ENCODE assay signal across 8 mouse cellular contexts in the genomic region with DNA sequence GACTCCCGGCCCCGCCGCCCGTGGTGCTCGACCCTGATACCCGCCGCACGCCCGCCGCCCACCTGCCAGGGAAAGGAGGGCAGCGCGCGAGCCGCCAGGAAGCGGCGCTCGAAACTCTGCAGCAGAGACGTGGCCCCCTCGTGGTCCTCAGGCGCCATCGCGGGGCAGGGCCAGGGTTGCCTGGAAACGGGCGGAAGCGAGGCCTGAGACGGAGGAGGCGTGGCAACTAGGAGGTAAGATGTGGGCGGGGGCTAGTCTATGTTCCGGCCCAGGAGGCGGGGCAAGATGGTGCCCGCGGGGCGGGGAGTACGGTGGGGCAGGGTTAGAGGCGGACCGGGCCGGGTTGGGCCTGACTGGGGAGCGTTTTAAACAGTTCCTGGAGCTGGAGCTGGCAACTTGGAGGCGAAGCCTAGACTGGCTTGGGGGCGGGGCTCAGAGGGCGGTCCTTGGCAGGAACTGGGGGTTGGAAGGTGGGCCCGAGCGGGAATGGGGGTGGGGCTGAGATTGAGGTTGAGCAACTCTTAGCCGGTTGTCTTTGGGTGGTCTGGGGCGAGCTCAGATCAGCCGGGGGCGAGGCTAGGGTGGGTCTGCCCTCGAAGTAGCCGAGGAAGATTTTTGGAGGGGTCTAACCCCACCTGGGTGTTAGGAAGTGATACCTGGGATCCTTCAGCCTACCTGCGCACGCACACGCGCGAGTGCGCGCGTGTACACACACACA. TPM values are rescaled to one million over a fixed set of nuclear protein-coding genes. Genes with fewer than 3 reads are reported as not detected.
A peak's percentile ranks its signal among the peaks of the same experiment; 100 is the strongest.
DNase-seq lines count a peak whose midpoint lies in the region; ATAC-seq and TF ChIP-seq lines count a peak whose summit lies in the region.

A gene (minus strand): TSS at position 205 of the 718 bp plus-strand sequence.

- no peaks in the 10 kb centered on the region for H3K27me3 ChIP-seq in Patski
- H3K27me3 ChIP-seq in hindbrain, embryonic 13.5 days = no peaks in the 10 kb centered on the region

- H3K36me3 ChIP-seq in hindbrain, embryonic 13.5 days = no peaks in the 10 kb centered on the region

- POLR2A ChIA-PET in Patski (lab: Charles Lee) = interaction anchor here (1.3 kb wide), 1 partner anchor 54 kb away, joined by 3 read pairs; no protein-coding TSS in a partner anchor

- 2% methylated on average over 57 of the region's 57 CpGs for WGBS in hindbrain, embryonic 13.5 days

- peak within 1 kb of the TSS; percentile 77 for H3K9ac ChIP-seq in hindbrain, embryonic 13.5 days

- H3K4me1 ChIP-seq in hindbrain, embryonic 13.5 days (replicated peaks) = peaks cover 17% of the 10 kb centered on the region

- H3K9me3 ChIP-seq in hindbrain, embryonic 13.5 days = no peaks in the 10 kb centered on the region

- in situ Hi-C loops in Patski (cut with MboI; ENCODE audit: low pct_unique_long_range_greater_than_20kb) = no loop called here

- peak within 1 kb of the TSS; percentile 55 for H3K27ac ChIP-seq in hindbrain, embryonic 13.5 days

- ATAC-seq in Patski = peak; percentile 91
- peak; percentile 96 for ATAC-seq in hindbrain, embryonic 13.5 days (ENCODE audit: low FRiP score)

- CTCF ChIA-PET in Patski (lab: Charles Lee) = interaction anchor here (4.1 kb wide), 1 partner anchor 12 kb away, joined by 52 read pairs; no protein-coding TSS in a partner anchor

- H3K4me2 ChIP-seq in hindbrain, embryonic 13.5 days = peak within 1 kb of the TSS; percentile 80

- no peak for TF ChIP-seq CTCF in Patski (IDR thresholded peaks at IDR 0.05)

- peak within 1 kb of the TSS; percentile 56 for H3K4me3 ChIP-seq in hindbrain, embryonic 13.5 days

- peak; percentile 85 for DNase-seq in Patski (ENCODE audit: low read depth, low spot score)
- peak; percentile 96 to 97 for DNase-seq in cerebellum, postnatal 14 days
- DNase-seq in frontal cortex, postnatal 14 days (ENCODE audit: low spot score in 2 of 2) = peak; percentile 94
- DNase-seq in layer of hippocampus, postnatal 25 days (ENCODE audit: extremely low spot score in 1 of 2, low spot score in 1 of 2) = peak; percentile 88 to 92
- peak; percentile 99 for DNase-seq in lung, postnatal 25 days (ENCODE audit: low spot score)
- peak; percentile 99 for DNase-seq in retina, embryonic 14.5 days (ENCODE audit: low spot score)
- peak; percentile 99 for DNase-seq in thymus, postnatal 4 days

RNA-seq across cellular contexts. Expression of the gene that starts here (rescaled TPM):
- 45.3 TPM for polyA plus RNA-seq in Patski (2021)
- polyA plus RNA-seq in hindbrain, embryonic 13.5 days (2015; fragmentation: Nextera tagmentation; extraction: Ambion mirVana) = 8.9 and 11.4 TPM in 2 replicates
- total RNA-seq in layer of hippocampus, postnatal 25 days (2021) = 1 to 10 TPM; 3.3 to 5.6 TPM

Comparison
In these comparisons a context has a peak if more than half of its experiments do, and no peak if none do; other contexts are left out.
1. Peak in every context shown above with its lines: DNase-seq, ATAC-seq, H3K4me3 ChIP-seq and H3K27ac ChIP-seq.